Mouse (Mus musculus) C2C12 (cell line): ENCODE measurements at regions not wholly inside any gene's neighbourhood (a gene's known extent, or its start where the extent isn't known, plus 50 kb on each side); places are given as distances from the start of the nearest gene placed in this dataset.
A peak's percentile ranks its signal among the peaks of the same experiment; 100 is the strongest.

Experiments
- H3K27me3 ChIP-seq: one replicate; pipeline ENCODE4 v1.6.1; 2011; ENCODE audit not compliant: control insufficient read depth, insufficient read depth, insufficient read length
- H3K36me3 ChIP-seq: one replicate; pipeline ENCODE4 v1.6.1; 2011; ENCODE audit not compliant: control insufficient read depth, insufficient read depth
- H3K4me3 ChIP-seq: one replicate; pipeline ENCODE4 v1.5.1; 2011; ENCODE audit warnings: mild to moderate bottlenecking, control low read depth; ENCODE audit not compliant: poor library complexity, insufficient read depth, severe bottlenecking
- H3K79me2 ChIP-seq: one replicate; pipeline ENCODE4 v1.6.1; 2011; ENCODE audit not compliant: control insufficient read depth, insufficient read depth
- H3K79me3 ChIP-seq: one replicate; pipeline ENCODE4 v1.6.1; 2011; ENCODE audit warnings: low read depth, control low read depth
- H3ac ChIP-seq: one replicate; pipeline ENCODE3; 2011; ENCODE audit warnings: low read depth; ENCODE audit not compliant: control insufficient read depth, insufficient read length
- CEBPB ChIP-seq: IDR thresholded peaks from one replicate; pipeline ENCODE4 v1.6.1; 2011; ENCODE audit warnings: low read depth, mild to moderate bottlenecking, control low read depth, moderate library complexity
- CTCF ChIP-seq: IDR thresholded peaks from one replicate; pipeline ENCODE4 v1.5.1; 2011; ENCODE audit not compliant: control insufficient read depth, insufficient read depth, insufficient read length
- FOSL1 ChIP-seq: IDR thresholded peaks from one replicate; pipeline ENCODE4 v1.8.0; 2011; ENCODE audit warnings: mild to moderate bottlenecking, low read length; ENCODE audit not compliant: poor library complexity, insufficient read depth, severe bottlenecking
- MAX ChIP-seq: IDR thresholded peaks from one replicate; pipeline ENCODE4 v1.6.1; 2011; ENCODE audit warnings: mild to moderate bottlenecking, control low read depth
- MYOD1 ChIP-seq: IDR thresholded peaks from one replicate; pipeline ENCODE4 v1.6.1; 2011; ENCODE audit warnings: low read depth; ENCODE audit not compliant: control insufficient read depth, insufficient read length
- MYOG ChIP-seq: IDR thresholded peaks from one replicate; pipeline ENCODE4 v1.6.1; 2011; ENCODE audit not compliant: control insufficient read depth, insufficient read length; ENCODE audit errors: extremely low read depth
- USF1 ChIP-seq: IDR thresholded peaks from one replicate; pipeline ENCODE4 v1.6.1; 2011; ENCODE audit warnings: low read depth, mild to moderate bottlenecking, control low read depth, moderate library complexity

DNA sequence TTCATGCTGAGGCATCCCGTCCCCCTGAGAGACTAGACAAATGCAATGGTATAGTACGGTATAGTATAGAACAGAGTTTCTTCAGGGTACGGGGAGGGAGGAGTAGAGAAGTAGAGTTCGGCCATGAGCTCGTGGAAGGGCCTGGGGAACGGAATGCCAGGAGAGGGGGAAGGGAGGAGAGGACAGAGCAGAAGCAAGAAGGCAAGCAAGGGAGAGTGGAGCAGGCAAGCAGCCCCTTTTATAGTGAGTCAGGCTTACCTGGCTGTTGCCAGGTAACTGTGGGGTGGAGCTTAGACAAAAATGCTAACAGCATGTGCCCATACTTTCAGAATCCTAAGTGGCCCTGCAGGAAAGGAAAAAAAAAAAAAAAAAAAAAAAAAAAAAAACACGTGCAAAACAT, 174.7 kb upstream of the Dapk1 start:
- no peak for TF ChIP-seq MYOD1
- no peak for TF ChIP-seq CEBPB
- no peak for TF ChIP-seq CTCF
- no peak for TF ChIP-seq FOSL1
- TF ChIP-seq MAX = no peak
- no peak for TF ChIP-seq MYOG
- no peak for TF ChIP-seq USF1
- Histone ChIP-seq H3ac (no peak overlapping the region), H3K36me3 (no peaks in the 10 kb centered on the region), H3K27me3 (no peaks in the 10 kb centered on the region), H3K79me3 (no peaks in the 10 kb centered on the region), H3K4me3 (no peak overlapping the region), H3K79me2 (no peaks in the 10 kb centered on the region)

GRCm38 (mm10) chr13:60427755-60428385, 173.9 kb upstream of the Dapk1 start:
- no peaks in the 10 kb centered on the region for H3K27me3 ChIP-seq
- no peak overlapping the region for H3ac ChIP-seq
- H3K79me3 ChIP-seq = no peaks in the 10 kb centered on the region
- H3K79me2 ChIP-seq = no peaks in the 10 kb centered on the region
- H3K36me3 ChIP-seq = no peaks in the 10 kb centered on the region
- no peak overlapping the region for H3K4me3 ChIP-seq
- TF ChIP-seq CEBPB (peak; percentile 96), FOSL1 (peak; percentile 44), MAX (peak; percentile 77), MYOG (no peak), USF1 (no peak), MYOD1 (peak; percentile 84), CTCF (no peak)

- Histone ChIP-seq H3K27me3 (no peaks in the 10 kb centered on the region), H3ac (no peak overlapping the region), H3K79me3 (no peaks in the 10 kb centered on the region), H3K79me2 (no peaks in the 10 kb centered on the region), H3K4me3 (no peak overlapping the region), H3K36me3 (no peaks in the 10 kb centered on the region)
- TF ChIP-seq MYOD1 = no peak
- TF ChIP-seq USF1 = no peak
- no peak for TF ChIP-seq MAX
- no peak for TF ChIP-seq CEBPB
- TF ChIP-seq FOSL1 = no peak
- no peak for TF ChIP-seq MYOG
- TF ChIP-seq CTCF = no peak
These were observed 172.6 kb upstream of the Dapk1 start for GRCm38 (mm10) chr13:60429148-60429547.

- Histone ChIP-seq H3K4me3 (no peak overlapping the region), H3K27me3 (no peaks in the 10 kb centered on the region), H3K36me3 (no peaks in the 10 kb centered on the region), H3K79me2 (no peaks in the 10 kb centered on the region), H3K79me3 (no peaks in the 10 kb centered on the region), H3ac (no peak overlapping the region)
- TF ChIP-seq FOSL1 (peak; percentile 91), USF1 (no peak), MAX (no peak), CTCF (no peak), CEBPB (peak; percentile 95), MYOG (no peak), MYOD1 (peak; percentile 70)
These were observed 170.3 kb upstream of the Dapk1 start for GRCm38 (mm10) chr13:60431412-60431811.

DNA sequence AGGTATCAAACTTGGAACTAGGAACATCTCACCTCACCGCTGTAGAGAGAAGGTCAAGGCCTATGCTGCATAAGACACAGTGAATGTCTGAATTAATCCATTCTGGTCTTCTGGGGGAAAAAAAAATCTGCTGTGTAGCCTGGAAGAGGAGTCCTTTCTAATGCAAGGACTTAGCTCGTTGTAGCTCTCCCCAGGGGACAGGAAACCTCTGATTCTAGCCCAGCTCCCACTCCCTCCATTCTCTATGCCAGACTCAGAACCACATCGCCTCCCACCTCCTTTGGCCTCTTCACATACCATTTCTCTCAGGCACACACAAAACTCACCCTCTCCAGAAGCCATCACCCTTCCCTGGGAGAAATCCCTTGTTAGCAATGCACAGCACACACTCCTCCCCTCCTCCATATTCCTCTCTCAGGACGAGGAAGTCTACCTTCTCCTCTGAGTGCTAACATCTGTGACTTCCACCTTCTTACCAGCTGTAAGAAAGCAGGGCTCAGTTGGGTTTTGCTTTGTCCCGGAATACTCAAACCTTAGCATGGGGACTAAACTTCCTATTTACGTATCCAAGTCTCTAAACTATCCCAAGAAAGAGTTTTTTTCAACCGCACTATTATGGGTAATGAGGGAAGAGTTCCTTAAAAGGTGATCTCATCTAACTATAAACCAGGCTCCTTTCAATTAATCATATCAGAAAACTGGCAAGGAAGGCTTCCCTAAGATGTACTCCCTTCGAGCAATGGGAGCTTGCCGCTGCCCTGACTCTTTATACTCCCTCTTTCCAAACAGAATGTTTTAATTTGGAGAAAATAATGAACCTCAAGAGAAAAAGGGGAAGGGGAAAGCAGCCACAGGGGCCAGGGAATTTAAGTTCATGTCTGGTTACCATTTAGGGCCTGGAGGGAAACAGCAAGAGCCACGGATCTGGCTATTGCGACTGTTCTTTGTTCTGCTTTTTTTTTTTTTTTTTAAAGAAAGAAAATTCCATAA, 167.2 kb upstream of the Dapk1 start:
- no peaks in the 10 kb centered on the region for H3K36me3 ChIP-seq

DNA sequence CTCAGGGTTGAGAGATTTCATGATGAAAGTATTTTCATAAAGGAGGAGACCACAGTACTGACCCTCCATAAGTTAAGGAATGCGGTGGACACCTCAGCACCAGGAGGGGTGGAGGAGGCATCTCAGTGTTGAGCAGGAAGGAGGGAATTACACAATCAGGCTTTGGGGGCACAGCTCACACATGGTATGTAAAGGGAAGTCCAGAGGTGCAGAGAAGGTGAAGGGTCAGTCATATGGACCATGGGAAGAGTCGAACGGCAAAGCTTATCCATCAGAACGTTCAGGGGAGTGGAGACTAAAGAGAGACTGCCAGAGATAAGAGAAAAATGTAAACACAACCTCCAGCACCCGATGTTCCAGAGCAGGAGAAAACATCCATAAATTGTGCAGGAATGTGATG, 166.4 kb upstream of the Dapk1 start:
- TF ChIP-seq MYOD1 (no peak), MYOG (no peak), USF1 (no peak), CTCF (no peak), MAX (no peak), CEBPB (no peak), FOSL1 (no peak)
- Histone ChIP-seq H3K36me3 (no peaks in the 10 kb centered on the region), H3K79me2 (no peaks in the 10 kb centered on the region), H3ac (no peak overlapping the region), H3K4me3 (no peak overlapping the region), H3K79me3 (no peaks in the 10 kb centered on the region), H3K27me3 (no peaks in the 10 kb centered on the region)

More for the DNA sequence above, 167.2 kb upstream of the Dapk1 start:
- no peaks in the 10 kb centered on the region for H3K79me3 ChIP-seq
- no peak for TF ChIP-seq MAX
- H3K4me3 ChIP-seq = no peak overlapping the region
- no peaks in the 10 kb centered on the region for H3K27me3 ChIP-seq
- no peaks in the 10 kb centered on the region for H3K79me2 ChIP-seq
- no peak overlapping the region for H3ac ChIP-seq
